Mouse (Mus musculus) intestine, embryonic 14.5 days (tissue): ENCODE data around the gene 4933430I17Rik. TPM values are rescaled to one million over a fixed set of nuclear protein-coding genes. Genes with fewer than 3 reads are reported as not detected.
A peak's percentile ranks its signal among the peaks of the same experiment; 100 is the strongest.

Experiments
- ATAC-seq: fragments of 200-750 bp; cut with Nextera tagmentation; replicated peaks from 2 replicates; pipeline ENCODE4 v1.8.0; 2017; ENCODE audit warnings: low read depth, moderate number of reproducible peaks, moderate TSS enrichment, moderate library complexity; ENCODE audit not compliant: low FRiP score, low TSS enrichment
- DNase-seq: peaks from one replicate; pipeline ENCODE4 v3.0.0-alpha.2; 2018; ENCODE audit warnings: low spot score
- H3K27ac ChIP-seq: fragments of 300-500 bp; sonication (generic); 2 replicates; pipeline ENCODE4 v1.5.1; 2014; ENCODE audit warnings: low read depth, mild to moderate bottlenecking, control low read depth
- H3K27me3 ChIP-seq: fragments of 300-500 bp; sonication (generic); replicated peaks from 2 replicates; pipeline ENCODE4 v1.6.1; 2014; ENCODE audit warnings: low read length, control low read depth; ENCODE audit not compliant: control insufficient read depth, insufficient read depth
- H3K36me3 ChIP-seq: fragments of 300-500 bp; sonication (generic); 2 replicates; pipeline ENCODE4 v1.6.1; 2014; ENCODE audit warnings: low read length, control low read depth; ENCODE audit not compliant: control insufficient read depth, insufficient read depth
- H3K4me1 ChIP-seq: fragments of 300-500 bp; sonication (generic); replicated peaks from 2 replicates; pipeline ENCODE4 v1.6.1; 2014; ENCODE audit warnings: low read length, control low read depth, mixed read lengths; ENCODE audit not compliant: control insufficient read depth, insufficient read depth
- H3K4me2 ChIP-seq: fragments of 300-500 bp; sonication (generic); 2 replicates; pipeline ENCODE4 v1.6.1; 2014; ENCODE audit warnings: low read length
- H3K4me3 ChIP-seq: fragments of 300-500 bp; sonication (generic); 2 replicates; pipeline ENCODE4 v1.5.1; 2014; ENCODE audit warnings: low read depth, low read length, control low read depth, mixed read lengths
- H3K9ac ChIP-seq: fragments of 300-500 bp; sonication (generic); 2 replicates; pipeline ENCODE4 v1.6.1; 2014; ENCODE audit warnings: mild to moderate bottlenecking, low read length
- H3K9me3 ChIP-seq: fragments of 300-500 bp; sonication (generic); 2 replicates; pipeline ENCODE4 v1.6.1; 2016; ENCODE audit warnings: low read length, control low read depth; ENCODE audit not compliant: control insufficient read depth
- WGBS: fragments of 180-500 bp; shearing (Covaris S2); extraction: QIAGEN DNeasy Blood & Tissue Kit; methylation state at CpG from one replicate; pipeline ENCODE4 v1.1.7; 2014; 5-methylcytosine and 5-hydroxymethylcytosine counted together
- polyA plus RNA-seq: library from polyadenylated mRNA; unstranded; fragments of >200 nt; fragmentation: Nextera tagmentation; extraction: Ambion mirVana; gene quantifications from 2 replicates; pipeline ENCODE4 v1.2.1, GENCODE M21; 2014

Gene 4933430I17Rik
- polyA plus RNA-seq, 1 experiment from 2014 or later: 0.26 TPM

DNA sequence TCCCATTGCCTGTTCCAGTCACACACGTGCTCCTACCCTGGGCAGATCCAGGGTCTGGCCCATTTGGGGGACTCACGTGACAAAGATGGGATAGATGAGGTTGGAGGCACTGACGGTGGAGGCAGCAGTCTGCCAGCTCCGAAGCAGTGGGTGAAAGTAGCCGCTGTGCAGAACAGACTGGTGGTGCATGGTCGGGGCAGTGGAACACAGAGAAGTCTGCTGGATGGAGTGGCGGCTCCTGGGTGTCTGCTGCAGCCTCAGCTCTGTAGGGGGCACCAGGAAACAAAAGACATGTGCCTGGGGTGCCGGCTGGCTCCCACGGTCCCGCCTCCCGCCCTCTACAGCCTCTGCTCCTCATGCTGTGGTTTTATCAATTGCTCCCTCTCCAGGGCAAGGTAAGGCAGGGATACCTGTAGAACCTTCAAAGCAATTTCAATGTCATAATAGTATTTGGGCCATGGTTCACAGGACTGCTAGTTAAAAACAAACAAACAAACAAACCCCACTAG lies 11.1 kb upstream of the 4933430I17Rik start:
- Histone ChIP-seq H3K4me2 (no peak overlapping the region), H3K36me3 (peaks cover 50% of the 10 kb centered on the region), H3K9ac (no peak overlapping the region), H3K4me3 (no peak overlapping the region), H3K27ac (no peak overlapping the region), H3K9me3 (no peaks in the 10 kb centered on the region), H3K27me3 (no peaks in the 10 kb centered on the region), H3K4me1 (peaks cover 26% of the 10 kb centered on the region)
- 50% methylated on average over 11 of the region's 11 CpGs for WGBS
- DNase-seq: no peak
- ATAC-seq: no peak

DNA sequence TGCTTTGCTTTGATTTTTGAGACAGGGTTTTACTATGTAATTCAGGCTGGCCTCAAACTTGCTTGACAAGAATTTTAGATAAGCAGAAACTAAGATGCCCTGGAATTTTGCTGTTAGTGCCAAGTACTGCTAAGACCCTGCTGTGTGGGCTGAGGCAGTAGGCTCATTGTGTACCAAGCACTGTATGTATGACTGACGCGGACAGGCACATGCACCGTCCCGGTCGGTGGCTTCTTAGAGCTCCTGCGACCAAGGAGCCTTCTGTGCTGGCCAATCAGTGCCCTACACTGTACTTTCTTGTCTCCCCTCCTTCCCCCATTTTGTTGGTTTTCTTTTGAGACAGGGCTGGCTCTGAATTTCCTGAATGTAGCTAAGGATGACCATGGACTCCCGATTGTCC lies 10.2 kb upstream of the 4933430I17Rik start:
- DNase-seq (no peak), ATAC-seq (no peak)
- peaks cover 40% of the 10 kb centered on the region for H3K36me3 ChIP-seq
- H3K4me2 ChIP-seq: no peak overlapping the region
- H3K9me3 ChIP-seq: no peaks in the 10 kb centered on the region
- H3K27me3 ChIP-seq: no peaks in the 10 kb centered on the region
- no peak overlapping the region for H3K4me3 ChIP-seq
- WGBS: 76% methylated on average over 7 of the region's 7 CpGs
- H3K4me1 ChIP-seq: peaks cover 28% of the 10 kb centered on the region
- H3K27ac ChIP-seq: no peak overlapping the region
- no peak overlapping the region for H3K9ac ChIP-seq

DNA sequence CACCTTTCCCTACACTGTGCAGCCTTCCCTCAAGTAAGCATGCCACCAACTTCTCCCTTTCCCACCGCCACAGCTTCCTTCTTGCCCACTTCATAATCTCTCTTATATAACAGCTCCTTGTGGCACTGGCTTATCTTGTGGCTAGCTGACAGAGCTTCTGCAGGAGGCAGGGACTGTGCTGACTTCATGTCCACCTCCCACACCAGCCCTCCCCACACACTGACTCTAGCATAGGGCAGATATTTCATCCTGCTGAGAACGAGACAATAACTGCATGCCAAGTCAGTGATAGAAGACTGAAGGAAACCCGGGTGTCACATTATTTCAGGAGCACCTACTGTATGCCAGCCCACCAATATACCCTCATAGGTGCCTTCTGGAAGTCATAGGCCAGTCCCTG lies 9.7 kb upstream of the 4933430I17Rik start:
- Histone ChIP-seq H3K27me3 (no peaks in the 10 kb centered on the region), H3K27ac (no peak overlapping the region), H3K36me3 (peaks cover 35% of the 10 kb centered on the region), H3K4me2 (no peak overlapping the region), H3K4me1 (peaks cover 28% of the 10 kb centered on the region), H3K9ac (no peak overlapping the region), H3K9me3 (no peaks in the 10 kb centered on the region), H3K4me3 (no peak overlapping the region)
- 69% methylated on average over 3 of the region's 3 CpGs for WGBS
- ATAC-seq (no peak), DNase-seq (no peak)

DNA sequence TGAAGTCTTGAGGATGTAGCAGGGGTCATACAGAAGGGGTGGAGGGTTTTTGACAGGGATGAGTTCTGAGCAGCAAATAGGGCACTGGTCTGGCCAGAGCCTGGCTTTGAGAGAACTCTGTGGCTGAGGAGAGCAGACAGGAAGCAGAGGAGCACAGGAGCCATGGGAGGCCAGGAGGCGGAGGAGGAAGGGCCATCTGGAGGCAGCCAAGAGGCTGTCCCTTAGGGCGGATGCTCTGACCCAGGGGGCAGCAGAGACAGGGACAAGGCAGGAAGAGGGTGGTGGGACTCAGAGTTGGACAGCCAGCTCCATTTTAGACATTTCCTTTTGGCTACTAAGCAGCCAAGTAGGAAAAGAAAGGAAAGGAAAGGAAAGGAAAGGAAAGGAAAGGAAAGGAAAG lies 9.1 kb upstream of the 4933430I17Rik start:
- no peak overlapping the region for H3K9ac ChIP-seq
- peaks cover 29% of the 10 kb centered on the region for H3K36me3 ChIP-seq
- DNase-seq (no peak), ATAC-seq (no peak)
- H3K4me3 ChIP-seq: no peak overlapping the region
- WGBS: 32% methylated on average over 2 of the region's 2 CpGs
- H3K4me2 ChIP-seq: no peak overlapping the region
- 0 out of 2 replicates have a peak overlapping the region, but pooled peaks have one; percentile 10 for H3K27ac ChIP-seq
- no peaks in the 10 kb centered on the region for H3K9me3 ChIP-seq
- no peaks in the 10 kb centered on the region for H3K27me3 ChIP-seq
- H3K4me1 ChIP-seq: peaks cover 28% of the 10 kb centered on the region

DNA sequence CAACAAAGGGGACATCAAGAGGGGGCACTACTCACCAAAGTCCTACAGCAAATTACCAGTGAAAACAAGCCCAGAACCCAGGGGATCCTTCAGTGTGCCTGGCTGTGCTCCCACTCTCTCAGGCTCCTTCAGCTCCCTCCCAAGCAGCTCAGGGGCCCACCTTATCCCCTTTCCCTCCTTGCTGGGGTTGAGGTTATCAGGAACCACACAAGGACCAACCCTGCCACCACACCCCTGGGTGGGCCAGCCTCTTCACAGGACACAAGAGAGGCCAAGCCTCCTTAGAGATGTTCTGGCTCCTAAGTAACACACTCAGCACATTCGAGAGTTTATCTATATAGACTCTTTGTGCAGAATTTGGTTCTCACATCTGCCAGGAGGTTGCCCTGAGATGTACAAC lies 8.6 kb upstream of the 4933430I17Rik start:
- Histone ChIP-seq H3K36me3 (peaks cover 24% of the 10 kb centered on the region), H3K9me3 (no peaks in the 10 kb centered on the region), H3K4me2 (peak overlapping the region; percentile 25; the same call in 1 of the 2 replicates), H3K4me1 (peaks cover 28% of the 10 kb centered on the region), H3K27ac (0 out of 2 replicates have a peak overlapping the region, but pooled peaks have one; percentile 10), H3K9ac (no peak overlapping the region), H3K27me3 (no peaks in the 10 kb centered on the region), H3K4me3 (no peak overlapping the region)
- no peak for ATAC-seq
- WGBS: 71% methylated on average over 1 of the region's 1 CpGs
- no peak for DNase-seq

DNA sequence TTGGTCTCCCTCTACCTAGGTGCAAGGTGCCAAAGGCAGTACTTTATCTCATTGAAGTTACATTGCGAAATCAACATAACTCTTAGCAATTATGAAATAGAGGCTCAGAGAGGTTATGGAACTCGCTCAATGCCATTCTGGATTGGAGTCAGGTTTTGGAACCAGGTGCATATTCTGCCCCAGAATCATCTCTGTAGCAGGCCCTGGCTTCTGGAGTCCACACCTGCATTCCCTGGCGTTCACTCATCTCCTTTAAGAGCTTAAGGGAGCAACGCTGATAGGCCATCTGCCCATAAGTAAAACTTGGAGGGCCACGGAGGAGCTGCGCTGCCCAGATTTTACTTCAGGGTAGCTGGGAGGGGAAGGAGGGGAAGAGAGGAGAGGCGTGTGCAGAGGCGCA lies 8.1 kb upstream of the 4933430I17Rik start:
- ATAC-seq (no peak), DNase-seq (no peak)
- Histone ChIP-seq H3K4me3 (no peak overlapping the region), H3K9ac (no peak overlapping the region), H3K36me3 (peaks cover 20% of the 10 kb centered on the region), H3K9me3 (no peaks in the 10 kb centered on the region), H3K4me2 (peak overlapping the region; percentile 4; the same call in 1 of the 2 replicates), H3K27me3 (no peaks in the 10 kb centered on the region), H3K27ac (peak overlapping the region; percentile 1; the same call in 1 of the 2 replicates), H3K4me1 (peaks cover 28% of the 10 kb centered on the region)
- WGBS: 78% methylated on average over 8 of the region's 8 CpGs

DNA sequence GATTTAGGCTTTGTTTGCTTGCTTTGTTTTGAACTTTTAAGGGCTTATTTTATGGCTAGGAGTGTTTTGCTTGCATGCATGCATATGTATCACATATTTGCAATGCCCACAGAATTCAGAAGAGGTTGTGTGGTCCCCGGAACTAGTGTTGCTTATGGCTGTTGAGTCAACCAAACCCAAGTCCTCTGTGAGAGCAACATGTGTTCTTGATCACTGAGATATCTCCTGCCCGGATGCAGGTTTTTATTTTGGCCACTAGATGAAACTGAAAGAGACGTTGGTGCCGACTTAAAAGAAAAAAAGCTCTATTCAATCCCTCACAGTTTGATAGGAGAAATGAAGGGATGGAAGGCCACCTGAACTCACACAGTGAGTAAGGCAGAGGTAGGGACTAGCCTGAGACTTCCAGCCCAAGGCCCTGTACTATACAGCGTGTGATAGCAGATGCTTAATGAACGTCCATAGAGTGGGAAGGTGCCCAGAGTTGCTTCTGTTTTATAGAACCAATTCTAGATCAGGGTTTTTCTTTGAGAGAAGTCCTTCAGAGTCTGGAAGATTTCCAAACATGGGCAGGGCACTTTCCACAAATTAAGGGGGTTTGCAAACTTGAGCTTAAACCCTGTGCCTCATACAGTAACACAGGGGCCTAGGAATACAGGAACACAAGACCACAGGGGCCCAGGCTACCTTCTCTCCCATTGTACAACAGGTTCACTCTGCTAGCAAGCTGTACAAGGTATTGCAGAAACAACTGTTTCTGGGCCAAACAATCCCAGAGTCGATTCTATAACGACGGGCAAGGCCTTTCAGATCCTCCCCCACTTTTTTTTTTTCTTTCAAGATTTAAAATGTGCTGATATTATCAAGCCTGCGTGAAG lies 7.4 kb upstream of the 4933430I17Rik start:
- H3K36me3 ChIP-seq: peaks cover 18% of the 10 kb centered on the region
- H3K27me3 ChIP-seq: no peaks in the 10 kb centered on the region
- no peak for DNase-seq
- peak overlapping the region; percentile 81 for H3K4me3 ChIP-seq
- 73% methylated on average over 10 of the region's 10 CpGs for WGBS
- H3K4me2 ChIP-seq: peak overlapping the region; percentile 78
- H3K27ac ChIP-seq: peak overlapping the region; percentile 90
- no peaks in the 10 kb centered on the region for H3K9me3 ChIP-seq
- peak overlapping the region; percentile 77; the same call in 1 of the 2 replicates for H3K9ac ChIP-seq
- ATAC-seq: no peak
- peaks cover 28% of the 10 kb centered on the region for H3K4me1 ChIP-seq

DNA sequence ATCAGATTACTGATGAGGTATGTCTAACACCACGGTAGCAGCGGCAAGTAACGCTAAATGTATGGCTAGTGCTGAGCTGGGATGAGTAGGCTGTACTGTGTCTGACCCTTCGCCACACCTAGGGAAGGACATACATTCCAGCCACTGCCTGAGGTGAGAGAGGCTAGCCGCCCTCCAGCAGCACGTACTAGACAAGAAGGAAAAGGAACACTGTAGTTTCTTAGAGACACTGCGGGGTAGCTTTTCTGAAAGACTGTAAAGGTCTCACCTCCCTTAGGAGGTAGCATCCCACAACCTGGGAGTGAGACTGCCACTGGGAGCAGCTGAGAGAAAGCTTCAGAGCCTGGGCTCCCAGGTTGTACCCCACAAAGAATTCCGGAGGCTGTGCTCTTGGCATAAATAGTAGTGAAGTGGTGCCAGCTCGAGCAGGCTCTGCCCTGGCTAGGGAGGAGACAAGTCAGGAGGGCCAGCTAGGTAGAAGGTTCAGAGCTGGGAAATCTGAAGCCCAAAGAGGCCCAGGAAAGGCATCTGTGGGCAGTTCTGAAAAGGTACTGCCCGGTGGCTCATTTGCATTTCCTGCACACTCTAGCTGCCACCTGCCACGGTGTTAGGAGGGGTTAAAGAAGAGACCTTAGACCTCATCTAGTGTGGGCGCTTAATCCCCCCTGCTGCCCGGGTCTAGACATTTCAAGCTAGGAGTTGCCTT lies 6.6 kb upstream of the 4933430I17Rik start:
- H3K27ac ChIP-seq: peak overlapping the region; percentile 90
- peak overlapping the region; percentile 78 for H3K4me2 ChIP-seq
- H3K4me1 ChIP-seq: peaks cover 28% of the 10 kb centered on the region
- H3K36me3 ChIP-seq: peaks cover 18% of the 10 kb centered on the region
- WGBS: 43% methylated on average over 13 of the region's 13 CpGs
- no peak; the same call in 1 of the 2 replicates for ATAC-seq
- peak overlapping the region; percentile 81 for H3K4me3 ChIP-seq
- no peaks in the 10 kb centered on the region for H3K27me3 ChIP-seq
- DNase-seq: no peak
- H3K9ac ChIP-seq: peak overlapping the region; percentile 77
- H3K9me3 ChIP-seq: no peaks in the 10 kb centered on the region
